Mouse (Mus musculus) gastrocnemius, postnatal 14 days (tissue): ENCODE measurements around the gene 4933402J07Rik. TPM values are rescaled to one million over a fixed set of nuclear protein-coding genes. Genes with fewer than 3 reads are reported as not detected.

Experiments
- DNase-seq: peaks from one replicate; pipeline ENCODE4 v3.0.0; 2021; ENCODE audit warnings: mixed read lengths
- intact Hi-C: fragments of 180-260 bp; cut with DNase I; formaldehyde crosslinking; loops from one replicate; pipeline ENCODE4 v1.15.1; 2025; ENCODE audit warnings: low total_unique reads
- total RNA-seq, 2 experiments: library from RNA; stranded (reverse); gene quantifications; 2 replicates each; pipeline ENCODE4 v1.2.3; 2021

The 4933402J07Rik gene
- total RNA-seq, 2 experiments from 2014 or later, result not detected

DNA sequence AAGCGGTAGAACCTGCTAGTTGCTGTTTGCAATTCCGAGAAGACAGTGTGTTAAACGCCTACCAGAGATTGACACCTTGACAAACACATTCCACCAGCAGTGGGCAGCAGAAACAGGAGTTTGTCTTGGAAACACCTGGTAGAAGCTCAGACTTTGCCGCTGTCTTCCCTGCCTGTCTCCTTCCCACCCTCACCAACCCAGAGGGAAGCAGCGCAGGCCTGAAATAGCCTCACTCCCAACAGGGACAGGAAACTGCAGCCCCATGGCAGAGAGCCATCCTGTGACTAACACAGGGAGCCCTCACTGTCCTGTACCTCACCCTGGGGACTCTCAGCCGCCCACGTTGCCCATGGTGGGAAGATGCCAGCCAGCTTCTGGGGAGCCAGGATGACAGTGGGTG, 55.5 kb downstream of the 4933402J07Rik start:
- intact Hi-C loops, result no loop called here
- peak; percentile 38 for DNase-seq

GRCm38 (mm10) chr8:87619529-87619928, 55.9 kb downstream of the 4933402J07Rik start:
- DNase-seq, result no peak
- intact Hi-C loops, result no loop called here

- DNase-seq, result no peak
- intact Hi-C loops, result no loop called here
Observed at GRCm38 (mm10) chr8:87620225-87620624, 56.6 kb downstream of the 4933402J07Rik start.

DNA sequence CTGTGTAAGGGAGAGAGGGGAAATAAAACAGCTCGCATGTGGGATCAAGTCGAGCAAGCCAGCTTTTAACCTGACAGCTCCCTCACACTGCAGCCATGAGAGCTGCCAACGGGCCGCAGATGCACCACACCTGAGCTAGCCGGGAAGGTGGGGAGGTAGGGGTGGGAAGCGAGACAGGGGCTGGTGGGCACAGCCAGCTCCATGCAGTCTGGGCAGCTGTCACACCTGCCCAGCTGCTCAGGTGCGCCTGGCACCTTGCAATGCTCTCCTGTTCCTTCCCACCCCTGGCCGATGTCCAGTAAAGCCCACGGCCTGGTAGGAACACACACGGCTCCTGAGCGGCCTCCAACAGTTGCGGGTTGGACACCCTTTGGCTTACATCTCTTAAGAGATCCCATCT, 57.5 kb downstream of the 4933402J07Rik start:
- no peak for DNase-seq
- intact Hi-C loops, result no loop called here

GRCm38 (mm10) chr8:87629656-87630055, 66.0 kb downstream of the 4933402J07Rik start:
- no peak for DNase-seq
- intact Hi-C loops, result no loop called here

- intact Hi-C loops, result no loop called here
- no peak for DNase-seq
Observed at GRCm38 (mm10) chr8:87631776-87632175, 68.1 kb downstream of the 4933402J07Rik start.

DNA sequence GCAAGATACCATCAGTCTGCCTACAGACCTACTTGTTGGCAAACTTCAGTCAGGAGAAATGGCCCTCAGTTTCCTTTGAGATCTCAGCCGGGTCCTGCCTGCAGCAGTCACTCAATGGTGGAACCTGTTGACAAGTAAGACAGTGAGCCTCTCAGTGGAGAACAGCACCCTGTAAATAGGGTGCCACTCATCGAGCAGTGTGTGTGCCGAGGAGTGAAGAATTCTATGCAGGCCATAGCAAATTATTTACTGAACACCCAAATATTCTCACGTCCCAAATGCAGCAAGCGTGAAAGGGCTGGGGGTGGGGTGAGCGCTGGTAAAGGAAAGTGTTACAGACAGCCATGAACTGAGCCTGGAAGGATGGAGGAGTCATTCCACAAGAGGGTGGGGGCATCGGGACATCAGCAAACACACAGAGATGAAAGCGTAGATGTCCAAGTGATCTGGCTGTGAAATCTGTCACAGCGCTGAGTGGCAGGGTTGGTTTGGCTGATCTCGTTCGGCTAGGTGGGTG, 72.6 kb downstream of the 4933402J07Rik start:
- no peak for DNase-seq
- intact Hi-C loops, result no loop called here

Other genes starting within 250 kb of the 4933402J07Rik start
- gene Cbln1, start 91.2 kb upstream of the 4933402J07Rik start, total RNA-seq, result under 1 TPM in 1 of 2 experiments, not detected in 1; 0.21 TPM